8 mouse cellular contexts compared by ENCODE assay signal in the genomic region with DNA sequence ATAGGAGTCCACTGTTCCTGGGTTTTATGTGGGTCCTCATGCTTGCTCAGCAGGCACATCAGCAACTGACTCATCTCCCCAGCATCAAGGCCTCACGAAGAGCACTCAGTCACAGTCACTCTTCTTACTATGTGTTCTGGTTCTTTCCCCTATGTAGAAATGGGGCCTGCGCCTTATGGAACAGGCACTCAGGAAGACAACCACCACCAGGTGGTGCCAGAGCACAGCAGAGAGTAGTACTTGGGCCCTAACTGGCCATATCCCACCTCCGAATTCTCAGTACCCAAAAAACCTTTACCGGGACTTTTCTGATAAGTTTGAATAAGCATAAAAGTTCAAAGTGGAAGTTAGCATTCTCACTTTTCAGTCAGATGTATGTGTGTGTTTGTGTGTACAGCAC. TPM values are rescaled to one million over a fixed set of nuclear protein-coding genes. Genes with fewer than 3 reads are reported as not detected.
DNase-seq lines count a peak whose midpoint lies in the region; ATAC-seq and TF ChIP-seq lines count a peak whose summit lies in the region.

No protein-coding gene starts in this region.

- ATAC-seq in granulocyte monocyte progenitor cell, adult 5-6 weeks (replicated peaks; ENCODE audit: poor library complexity, severe bottlenecking): peak; percentile 94
- ATAC-seq in kidney, embryonic 14.5 days (ENCODE audit: low FRiP score, low TSS enrichment): 0 out of 2 replicates have a peak, but pooled peaks have one; percentile 69
- no peak for ATAC-seq in liver, embryonic 14.5 days (ENCODE audit: insufficient read depth)

- no peak for TF ChIP-seq EP300 in liver, embryonic 14.5 days (IDR thresholded peaks at IDR 0.05; ENCODE audit: low read depth)

- TF ChIP-seq CTCF in liver, embryonic 14.5 days (IDR thresholded peaks at IDR 0.05; ENCODE audit: low read depth): peak; percentile 87

- H3K9me3 ChIP-seq in kidney, embryonic 14.5 days (ENCODE audit: control insufficient read depth, low read length): no peaks in the 10 kb centered on the region
- no peaks in the 10 kb centered on the region for H3K9me3 ChIP-seq in liver, embryonic 14.5 days (ENCODE audit: control insufficient read depth, low read length)

- peak; percentile 69 for DNase-seq in CD4-positive helper T cell, adult 2 months (ENCODE audit: low read depth, low spot score)
- DNase-seq in adrenal gland, adult 8-10 months: peak; percentile 87
- DNase-seq in embryo, embryonic 11 days: peak; percentile 87
- DNase-seq in liver, embryonic 14.5 days (ENCODE audit: low read depth in 3 of 3, low spot score in 3 of 3): peak; percentile 28 to 47 (median 47)
- peak; percentile 87 for DNase-seq in retina, postnatal 1 day
- peak; percentile 82 for DNase-seq in thymus, postnatal 25 days

- no peak overlapping the region for H3K27ac ChIP-seq in kidney, embryonic 14.5 days (ENCODE audit: low read depth, low read length)
- no peak overlapping the region for H3K27ac ChIP-seq in liver, embryonic 14.5 days

- no peaks in the 10 kb centered on the region for H3K4me1 ChIP-seq in kidney, embryonic 14.5 days (ENCODE audit: control insufficient read depth, insufficient read depth, low read length)
- H3K4me1 ChIP-seq in liver, embryonic 14.5 days (replicated peaks; ENCODE audit: control insufficient read depth in 2 of 2, insufficient read depth in 2 of 2, low read length in 1 of 2): no peaks in the 10 kb centered on the region

- H3K4me2 ChIP-seq in kidney, embryonic 14.5 days (replicated peaks; ENCODE audit: low read depth, low read length): no peak overlapping the region
- H3K4me2 ChIP-seq in liver, embryonic 14.5 days (ENCODE audit: low read depth): no peak overlapping the region

- no peak overlapping the region for H3K4me3 ChIP-seq in kidney, embryonic 14.5 days (ENCODE audit: low read length)
- H3K4me3 ChIP-seq in liver, embryonic 14.5 days (ENCODE audit: insufficient read depth in 1 of 2, low read depth in 2 of 2, low read length in 2 of 2): no peak overlapping the region

- H3K36me3 ChIP-seq in kidney, embryonic 14.5 days (ENCODE audit: control insufficient read depth, insufficient read depth, low read length): no peaks in the 10 kb centered on the region
- no peaks in the 10 kb centered on the region; the same call in 1 of the 2 replicates for H3K36me3 ChIP-seq in liver, embryonic 14.5 days (replicated peaks; ENCODE audit: control insufficient read depth, insufficient read depth, low read depth)

- H3K27me3 ChIP-seq in kidney, embryonic 14.5 days (ENCODE audit: control insufficient read depth, insufficient read depth, low read length): no peaks in the 10 kb centered on the region
- no peaks in the 10 kb centered on the region for H3K27me3 ChIP-seq in liver, embryonic 14.5 days (ENCODE audit: control insufficient read depth, insufficient read depth, low read length)

- WGBS in kidney, embryonic 14.5 days: 34% methylated on average over 4 of the region's 4 CpGs
- 44% methylated on average over 4 of the region's 4 CpGs for WGBS in liver, embryonic 14.5 days (ENCODE audit: insufficient replicate concordance)

- H3K9ac ChIP-seq in kidney, embryonic 14.5 days (ENCODE audit: low read depth, low read length): no peak overlapping the region
- H3K9ac ChIP-seq in liver, embryonic 14.5 days (replicated peaks): no peak overlapping the region

RNA-seq across cellular contexts. Expression of a gene that starts 14.8 kb away (rescaled TPM):
- 100 to 1,000 TPM; 178 to 376 (median 294) TPM for total RNA-seq in adrenal gland, adult 8-10 months (2022)
- 45.9 and 51.9 TPM in 2 replicates for total RNA-seq in granulocyte monocyte progenitor cell, adult 5-6 weeks (2014; fragmentation: Nextera tagmentation)
- total RNA-seq in granulocyte monocyte progenitor cell, adult 5-6 weeks (2017): 29.1 TPM in 2 replicates
- polyA plus RNA-seq in kidney, embryonic 14.5 days (2014; fragmentation: Nextera tagmentation; extraction: Ambion mirVana): 61.1 and 65.8 TPM in 2 replicates
- polyA plus RNA-seq in liver, embryonic 14.5 days (2012; rRNA removed): 11.2 and 12.9 TPM in 2 replicates
- polyA plus RNA-seq in liver, embryonic 14.5 days (2014; fragmentation: Nextera tagmentation; extraction: Ambion mirVana): 14.5 and 15.1 TPM in 2 replicates

RNA-seq across cellular contexts. Expression of a gene that starts 30.0 kb away (rescaled TPM):
- total RNA-seq in adrenal gland, adult 8-10 months (2022): 100 to 1,000 TPM in 3 of 4 experiments, 10 to 100 TPM in 1; 89.4 to 138 (median 108) TPM
- 108 and 113 TPM in 2 replicates for total RNA-seq in granulocyte monocyte progenitor cell, adult 5-6 weeks (2014; fragmentation: Nextera tagmentation)
- 109 and 111 TPM in 2 replicates for total RNA-seq in granulocyte monocyte progenitor cell, adult 5-6 weeks (2017)
- polyA plus RNA-seq in kidney, embryonic 14.5 days (2014; fragmentation: Nextera tagmentation; extraction: Ambion mirVana): 130 and 136 TPM in 2 replicates
- polyA plus RNA-seq in liver, embryonic 14.5 days (2012; rRNA removed): 30.9 and 46.0 TPM in 2 replicates
- 62.1 and 65.8 TPM in 2 replicates for polyA plus RNA-seq in liver, embryonic 14.5 days (2014; fragmentation: Nextera tagmentation; extraction: Ambion mirVana)

RNA-seq across cellular contexts. Expression of a gene that starts 30.5 kb away (rescaled TPM):
- 10 to 100 TPM; 42.5 to 75.0 (median 45.4) TPM for total RNA-seq in adrenal gland, adult 8-10 months (2022)
- total RNA-seq in granulocyte monocyte progenitor cell, adult 5-6 weeks (2014; fragmentation: Nextera tagmentation): 4.3 and 7.8 TPM in 2 replicates
- 3.2 and 8.7 TPM in 2 replicates for total RNA-seq in granulocyte monocyte progenitor cell, adult 5-6 weeks (2017)
- polyA plus RNA-seq in kidney, embryonic 14.5 days (2014; fragmentation: Nextera tagmentation; extraction: Ambion mirVana): 2.5 and 3.6 TPM in 2 replicates
- 3.3 and 3.7 TPM in 2 replicates for polyA plus RNA-seq in liver, embryonic 14.5 days (2012; rRNA removed)
- polyA plus RNA-seq in liver, embryonic 14.5 days (2014; fragmentation: Nextera tagmentation; extraction: Ambion mirVana): 1.6 and 2.2 TPM in 2 replicates

Comparison
In these comparisons a context has a peak if more than half of its experiments do, and no peak if none do; other contexts are left out.
1. RNA of a gene that starts 30.5 kb away (total RNA-seq): 42.5 to 75.0 TPM in adrenal gland, adult 8-10 months; 3.2 to 8.7 TPM in granulocyte monocyte progenitor cell, adult 5-6 weeks; every median in the first group is over 4 times any median in the second.
2. Peak in every context shown above with its lines, with median percentiles within 50 percentile points of each other: DNase-seq.